Mouse (Mus musculus): ENCODE results near the gene Camk2d.

GRCm38 (mm10) chr3:126848081-126848480 lies 252.0 kb downstream of the Camk2d start:
- TF ChIP-seq CTCF (IDR thresholded peaks at IDR 0.05; ENCODE audit: extremely low read depth, insufficient read depth, low read length) (no peak), POLR2A (IDR thresholded peaks at IDR 0.05; ENCODE audit: extremely low read depth, insufficient read depth, low read length) (no peak)

Data from cortical plate, adult 2 months (tissue).